Mouse (Mus musculus) frontal cortex, postnatal 36 days (tissue): ENCODE data around the gene Pdk4.

Source experiments
- DNase-seq, 2 experiments: peaks; one replicate each; pipeline ENCODE4 v3.0.0; 2022; ENCODE audit warnings: low spot score in 2 of 2

Pdk4 gene

DNA sequence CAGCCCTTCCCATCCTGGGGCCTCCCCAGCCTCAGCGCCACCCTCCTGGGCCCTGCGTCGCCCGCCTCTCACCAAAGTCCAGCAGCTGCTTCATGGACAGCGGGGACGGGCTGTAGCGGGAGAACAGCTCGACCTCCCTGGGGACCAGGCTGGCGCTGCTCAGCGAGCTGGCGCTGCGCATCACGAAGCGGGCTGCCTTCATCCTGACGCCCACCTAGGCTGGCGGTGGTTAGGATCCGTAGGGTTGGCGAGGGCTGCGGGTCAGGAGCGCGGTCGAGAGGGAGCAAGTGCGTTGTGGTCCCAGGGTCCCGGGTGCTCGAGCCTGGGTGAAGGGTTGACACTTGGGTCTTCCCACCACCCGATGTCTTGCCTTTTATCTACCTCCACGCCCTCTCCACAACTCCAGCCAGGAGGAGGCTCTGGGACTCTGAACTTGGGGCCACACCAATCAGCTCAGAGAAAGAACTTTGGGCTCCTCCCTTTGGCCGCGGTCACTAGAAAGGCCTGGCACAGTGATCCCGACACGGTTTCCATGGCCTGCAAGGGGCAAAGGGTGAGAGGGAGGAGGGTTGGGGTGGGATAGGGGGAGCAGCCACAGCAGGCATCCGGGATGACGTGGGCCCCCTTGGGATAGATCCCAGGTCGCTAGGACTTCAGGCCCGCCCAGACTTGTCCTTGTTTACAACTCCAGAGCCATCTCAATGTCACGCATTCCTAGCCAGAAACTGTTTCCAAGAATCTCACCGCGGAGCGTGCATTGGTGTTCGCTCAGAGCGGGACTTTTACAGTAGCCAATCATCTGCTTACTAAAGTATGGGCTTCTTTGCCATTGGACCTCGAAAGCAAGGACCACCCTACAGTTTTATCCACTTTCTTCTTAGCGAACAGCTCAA lies at the start of gene Pdk4:
Pdk4 (minus strand) TSS at position 349 of the 893 bp plus-strand sequence.
- DNase-seq, result peak; percentile 37 to 65

DNA sequence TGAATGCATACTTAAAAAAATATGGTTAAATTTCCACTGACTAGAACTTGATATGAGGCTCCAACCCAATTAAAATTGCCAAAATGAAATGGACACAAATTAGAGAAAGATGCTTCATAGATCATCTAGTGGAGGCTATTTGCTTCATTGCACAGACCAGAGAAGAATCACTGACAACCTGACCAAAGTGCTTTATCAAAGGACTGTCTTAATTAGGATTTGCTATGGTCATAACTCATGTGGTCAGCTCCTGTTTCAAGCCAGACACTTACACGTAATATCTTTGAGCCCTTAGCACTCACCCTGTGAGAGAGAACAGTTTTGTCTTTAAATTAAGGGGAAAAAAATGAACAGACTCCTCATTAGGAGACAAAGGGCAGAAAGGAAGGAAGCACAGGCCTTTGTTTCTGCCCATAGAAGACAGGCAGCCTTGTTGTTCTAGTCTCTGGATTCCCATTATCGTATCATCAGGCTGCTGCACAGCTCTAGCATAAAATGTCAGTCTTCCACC lies 41.8 kb upstream of the Pdk4 start:
- no peak for DNase-seq

GRCm38 (mm10) chr6:5535754-5536153 lies 39.6 kb upstream of the Pdk4 start:
- no peak for DNase-seq

- no peak for DNase-seq
These were observed 21.0 kb upstream of the Pdk4 start for GRCm38 (mm10) chr6:5517091-5517490.

GRCm38 (mm10) chr6:5509757-5510156 lies 13.6 kb upstream of the Pdk4 start:
- no peak for DNase-seq

- DNase-seq, result no peak
These were observed 13.2 kb upstream of the Pdk4 start for GRCm38 (mm10) chr6:5509303-5509702.

DNA sequence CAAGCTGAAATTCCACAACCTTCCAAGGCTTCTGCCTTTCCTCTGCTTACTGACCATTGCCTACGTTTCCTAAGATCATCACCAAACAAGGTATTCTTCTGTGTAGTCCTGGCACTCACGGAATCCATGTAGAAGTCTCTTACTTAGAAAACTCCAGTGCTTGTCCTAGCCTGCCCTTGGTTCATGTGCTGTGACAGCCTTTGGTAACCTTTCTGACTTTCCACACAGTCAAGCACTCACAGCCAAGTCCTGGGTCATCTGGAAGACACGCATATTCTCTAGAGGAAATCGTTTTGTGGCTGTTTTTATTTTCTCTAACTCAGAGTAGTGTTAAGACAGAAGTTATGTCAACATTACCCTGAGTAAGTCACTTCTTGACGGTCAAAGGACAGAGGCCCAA lies 11.7 kb upstream of the Pdk4 start:
- DNase-seq, result no peak

DNA sequence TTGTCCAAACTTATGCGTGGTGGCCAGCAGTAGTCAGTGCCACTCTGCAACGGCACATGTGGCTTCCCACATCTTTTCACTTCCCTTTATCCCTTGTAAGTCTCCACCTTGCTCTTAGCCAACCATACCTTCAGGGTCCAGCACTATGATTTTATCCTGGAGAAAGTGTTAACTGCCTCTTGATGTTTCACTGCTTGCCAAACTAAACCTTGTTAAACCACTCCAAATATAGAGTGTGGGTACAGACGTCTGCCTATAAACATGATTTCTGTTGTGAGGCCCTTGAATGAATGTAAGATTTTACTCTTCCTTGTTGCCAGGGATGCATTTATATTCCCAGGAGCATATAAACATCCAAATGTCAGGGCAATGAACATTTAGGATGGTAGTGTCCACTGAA lies 10.2 kb upstream of the Pdk4 start:
- DNase-seq, result no peak

DNA sequence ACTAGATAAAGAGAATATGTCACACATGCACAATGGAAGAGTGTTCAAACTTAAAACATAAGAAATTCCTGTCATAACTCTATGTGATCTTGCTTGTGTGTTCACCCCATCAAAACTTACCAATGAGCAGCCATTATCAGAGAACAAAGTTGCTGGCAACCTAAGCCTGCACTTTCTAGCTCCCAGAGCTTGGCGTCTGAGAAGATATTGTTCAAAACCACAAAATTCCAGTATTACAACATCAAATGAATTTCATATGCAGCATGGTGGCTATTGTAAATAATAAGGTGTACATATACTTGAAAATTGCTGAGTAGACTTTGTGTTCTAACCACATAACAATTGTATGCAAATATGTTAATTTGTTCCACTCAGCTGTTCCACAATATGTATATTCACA lies 6.7 kb upstream of the Pdk4 start:
- no peak for DNase-seq

GRCm38 (mm10) chr6:5501551-5501950 lies 5.4 kb upstream of the Pdk4 start:
- DNase-seq, result no peak

DNA sequence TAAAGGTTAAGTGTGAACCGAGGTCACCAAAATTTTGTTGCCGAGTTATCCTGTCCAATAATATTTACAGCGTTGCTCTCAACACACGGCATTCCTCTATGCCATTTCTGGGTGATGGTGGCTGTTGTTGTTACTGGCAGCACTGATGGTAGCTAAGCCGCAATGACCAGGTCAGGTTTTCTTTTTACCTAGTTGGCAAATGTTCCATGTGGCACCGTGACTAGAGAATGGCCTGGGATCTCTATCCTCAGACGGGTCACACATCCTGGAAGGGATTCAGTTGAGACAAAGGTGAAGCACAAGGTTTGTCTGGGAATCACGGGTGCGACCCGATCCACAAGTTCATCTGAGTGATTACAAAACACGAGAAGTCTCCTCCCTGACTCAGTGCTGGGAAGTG lies 2.6 kb upstream of the Pdk4 start:
- DNase-seq, result no peak

DNA sequence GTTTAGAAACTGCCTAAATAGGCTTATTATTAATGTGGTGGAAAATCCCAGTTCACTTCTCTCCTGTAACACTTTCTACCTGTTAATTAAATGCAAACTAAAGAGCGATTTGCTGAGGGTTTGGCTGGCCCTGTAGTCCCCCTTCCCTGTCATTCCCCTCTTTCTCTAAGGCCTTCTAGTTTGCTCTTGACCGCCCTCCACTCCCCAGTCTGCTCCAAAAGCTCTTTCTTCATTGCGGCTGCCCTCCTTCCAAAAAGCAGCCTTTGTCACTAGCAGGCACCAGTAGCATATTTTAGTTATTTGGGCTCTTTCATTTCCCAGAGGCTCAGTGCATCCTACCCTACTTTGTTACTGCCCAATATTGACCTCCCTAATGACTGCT lies 736 bp upstream of the Pdk4 start:
- DNase-seq, result no peak

- DNase-seq, result no peak
These were observed 11.1 kb downstream of the Pdk4 start for GRCm38 (mm10) chr6:5485028-5485427.

DNA sequence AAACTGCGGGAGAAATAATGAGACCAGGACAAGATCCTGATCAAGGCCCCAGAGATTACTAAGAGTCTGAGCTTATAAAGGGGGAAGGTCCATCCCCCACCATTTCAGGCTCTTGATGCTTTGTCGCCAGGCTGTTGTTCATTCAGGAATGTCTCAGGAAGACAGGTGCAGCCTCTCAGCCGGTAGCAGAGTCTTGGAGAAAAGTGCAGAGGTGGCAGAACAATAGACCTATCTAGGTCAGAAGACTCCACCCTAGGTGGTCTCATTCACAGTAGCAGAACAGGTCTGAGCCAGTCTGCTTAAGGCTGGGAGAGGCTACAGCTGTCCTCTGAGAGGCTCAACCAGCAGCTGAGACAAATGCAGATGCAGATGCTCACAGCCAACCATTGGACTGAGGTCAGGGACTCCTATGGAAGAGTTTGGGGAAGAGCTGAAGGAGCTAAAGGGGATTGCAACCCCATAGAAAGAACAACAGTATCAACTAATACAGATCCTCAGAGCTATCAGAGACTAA lies 13.8 kb downstream of the Pdk4 start:
- no peak for DNase-seq

- no peak for DNase-seq
These were observed 15.0 kb downstream of the Pdk4 start for GRCm38 (mm10) chr6:5481066-5481465.

DNA sequence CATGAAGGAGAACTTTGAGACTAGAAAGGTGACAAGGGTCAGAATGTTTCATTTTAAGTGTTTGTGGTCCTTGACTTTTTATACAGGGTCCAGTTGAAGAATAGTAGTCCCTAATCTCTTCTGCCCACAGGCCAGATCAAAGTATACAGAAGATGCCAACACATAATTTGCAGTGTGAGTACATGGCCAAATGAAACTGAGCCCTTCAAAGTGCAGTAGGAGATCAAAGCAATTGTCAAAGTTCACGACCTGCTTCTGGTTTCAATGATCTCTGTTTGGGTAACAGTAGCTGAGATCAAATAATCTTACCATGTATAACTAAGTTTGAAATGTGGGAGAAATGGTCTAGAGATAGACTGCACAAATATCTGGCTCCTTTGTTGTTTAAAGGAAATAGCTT lies 22.1 kb downstream of the Pdk4 start:
- no peak for DNase-seq

- no peak for DNase-seq
These were observed 23.4 kb downstream of the Pdk4 start for GRCm38 (mm10) chr6:5472692-5473091.

DNA sequence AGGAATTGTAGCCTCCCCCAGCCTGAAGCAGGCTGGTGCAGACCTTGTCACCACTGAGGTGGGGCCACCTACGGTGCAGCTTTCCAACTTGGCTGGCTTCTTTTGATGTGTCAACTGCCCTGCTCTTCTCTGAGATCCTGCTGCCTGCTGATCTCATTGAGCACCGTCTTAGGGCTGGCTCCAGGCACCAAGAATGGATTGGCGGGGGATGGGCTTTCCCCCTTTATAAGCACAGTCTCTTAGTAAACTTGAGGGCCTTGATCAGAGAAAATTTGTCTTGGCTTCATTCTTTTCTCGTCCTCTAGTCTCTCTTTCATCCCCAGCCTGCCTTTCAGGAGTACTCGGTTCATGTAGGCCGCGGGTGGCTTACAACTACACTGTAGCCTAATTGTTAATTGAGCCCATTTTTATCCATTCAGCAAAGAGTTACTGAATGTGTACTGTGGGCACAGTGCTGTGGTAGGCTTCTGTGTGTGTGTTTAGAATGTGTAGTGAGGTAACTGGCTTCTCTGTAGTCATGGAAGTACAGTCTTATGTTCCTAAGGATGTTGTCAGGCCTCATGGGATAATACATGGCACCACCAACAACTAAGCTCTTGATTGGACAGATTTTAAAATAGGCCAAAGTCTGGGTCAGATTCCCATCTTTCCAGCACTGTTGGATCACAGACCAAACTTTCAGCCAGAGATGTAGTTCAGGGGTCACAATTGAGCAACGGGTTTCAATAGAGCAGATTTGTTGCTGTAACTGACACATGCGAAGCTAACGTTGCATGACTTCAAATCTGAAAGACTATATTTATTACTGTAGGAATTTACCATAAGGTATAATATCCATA lies 25.4 kb downstream of the Pdk4 start:
- DNase-seq, result no peak

DNA sequence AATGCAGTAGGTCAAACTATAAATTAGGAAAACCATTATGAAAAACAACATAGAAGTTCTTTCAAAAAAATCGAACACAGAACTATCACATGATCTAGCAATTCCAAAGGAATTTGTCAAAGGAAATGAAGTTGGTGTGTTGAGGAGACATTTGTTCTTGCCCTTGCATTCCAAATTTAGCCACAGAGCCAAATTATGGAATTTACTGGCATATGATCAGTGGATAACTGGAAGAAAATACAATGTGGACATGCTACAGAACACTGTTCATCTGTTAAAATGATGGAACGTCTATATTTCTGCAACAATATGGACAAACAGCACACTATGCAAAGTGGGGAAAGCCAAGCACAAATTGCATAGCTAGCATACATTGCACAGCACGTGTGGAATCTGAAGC lies 40.3 kb downstream of the Pdk4 start:
- DNase-seq, result no peak

DNA sequence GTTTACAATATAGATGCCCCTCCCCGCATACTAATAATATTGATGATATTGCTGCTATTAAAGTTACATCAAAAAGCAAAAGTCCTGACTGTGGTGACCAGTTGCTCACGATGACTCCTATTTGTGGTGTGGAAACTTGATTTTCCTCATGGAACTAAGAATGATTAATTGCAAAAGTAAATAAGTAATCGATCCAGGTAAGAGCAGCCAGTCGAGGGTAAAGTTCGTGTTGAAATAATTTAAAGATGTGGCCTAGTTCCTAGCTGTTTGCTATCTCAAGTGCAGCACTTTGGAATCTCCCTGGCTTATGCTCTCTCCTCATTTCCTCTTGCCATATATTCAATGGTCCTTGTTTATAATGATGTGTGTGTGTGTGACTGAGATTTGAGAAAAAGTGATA lies 46.2 kb downstream of the Pdk4 start:
- DNase-seq, result no peak

DNA sequence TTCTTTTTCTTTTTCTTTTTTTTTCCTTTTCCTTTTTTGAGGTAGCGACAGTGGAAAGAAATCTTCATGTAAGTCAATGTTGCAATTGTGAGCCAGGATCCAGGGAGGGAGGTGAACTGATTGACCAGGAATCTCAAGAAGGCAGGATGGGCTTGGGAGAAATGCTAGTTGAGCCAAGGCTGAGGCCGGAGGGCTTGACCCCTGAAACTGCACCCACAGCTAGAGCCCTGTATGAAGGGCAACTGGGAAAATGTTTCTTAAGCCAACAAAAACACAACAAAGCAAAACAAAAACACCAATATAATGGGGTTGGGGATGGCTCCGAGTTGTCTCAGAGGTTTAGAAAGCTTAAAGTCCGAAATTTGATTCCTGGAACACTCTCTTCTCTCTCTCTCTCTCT lies 47.7 kb downstream of the Pdk4 start:
- no peak for DNase-seq

GRCm38 (mm10) chr6:5447546-5447945 lies 48.6 kb downstream of the Pdk4 start:
- DNase-seq, result peak; percentile 5 to 8

GRCm38 (mm10) chr6:5447013-5447412 lies 49.1 kb downstream of the Pdk4 start:
- DNase-seq, result no peak
